Mouse (Mus musculus) gastrocnemius, postnatal 25 days (tissue): ENCODE data around the gene Hoxa11. TPM values are rescaled to one million over a fixed set of nuclear protein-coding genes. Genes with fewer than 3 reads are reported as not detected.

Source experiments
- DNase-seq: peaks from one replicate; pipeline ENCODE4 v3.0.0; 2022
- total RNA-seq, 2 experiments: library from RNA; stranded (reverse); gene quantifications; 1 replicate in 1 of 2; 2 replicates in 1 of 2; pipeline ENCODE4 v1.2.3; 2021

Gene Hoxa11
- total RNA-seq, 2 experiments from 2014 or later: 1.4 to 1.8 TPM

GRCm38 (mm10) chr6:52265306-52265912 lies 19.8 kb upstream of the Hoxa11 start:
- no peak for DNase-seq

- no peak for DNase-seq
Observed at GRCm38 (mm10) chr6:52264106-52264790, 18.6 kb upstream of the Hoxa11 start.

GRCm38 (mm10) chr6:52263321-52263585 lies 17.6 kb upstream of the Hoxa11 start:
- no peak for DNase-seq

- DNase-seq: no peak
Observed at GRCm38 (mm10) chr6:52262463-52263320, 17.1 kb upstream of the Hoxa11 start.

- no peak for DNase-seq
Observed at GRCm38 (mm10) chr6:52261751-52262462, 16.3 kb upstream of the Hoxa11 start.

- no peak for DNase-seq
Observed at GRCm38 (mm10) chr6:52260654-52261575, 15.3 kb upstream of the Hoxa11 start, which contains the start of gene Hoxa13. Gene Hoxa13, minus strand, starts transcription at chr6:52260880.

- DNase-seq: no peak
Observed at GRCm38 (mm10) chr6:52259811-52260261, 14.2 kb upstream of the Hoxa11 start.

- DNase-seq: no peak
Observed at GRCm38 (mm10) chr6:52259081-52259790, 13.6 kb upstream of the Hoxa11 start.

GRCm38 (mm10) chr6:52256956-52257355 lies 11.3 kb upstream of the Hoxa11 start:
- no peak for DNase-seq

GRCm38 (mm10) chr6:52253511-52254500 lies 8.2 kb upstream of the Hoxa11 start:
- no peak for DNase-seq

GRCm38 (mm10) chr6:52252775-52253376 lies 7.3 kb upstream of the Hoxa11 start:
- no peak for DNase-seq

GRCm38 (mm10) chr6:52252016-52252774 lies 6.6 kb upstream of the Hoxa11 start:
- no peak for DNase-seq

- no peak for DNase-seq
Observed at GRCm38 (mm10) chr6:52251177-52251879, 5.7 kb upstream of the Hoxa11 start.

GRCm38 (mm10) chr6:52249826-52250225 lies 4.2 kb upstream of the Hoxa11 start:
- no peak for DNase-seq

- DNase-seq: no peak
Observed at GRCm38 (mm10) chr6:52249415-52249738, 3.8 kb upstream of the Hoxa11 start.

GRCm38 (mm10) chr6:52248638-52249414 lies 3.2 kb upstream of the Hoxa11 start:
- no peak for DNase-seq
